Mouse (Mus musculus): ENCODE results near the gene Wwtr1. TPM values are rescaled to one million over a fixed set of nuclear protein-coding genes. Genes with fewer than 3 reads are reported as not detected.

Wwtr1 gene
- polyA plus RNA-seq, 1 experiment from 2014 or later = 11.9 TPM

GRCm38 (mm10) chr3:57501596-57502220 lies 74.0 kb downstream of the Wwtr1 start:
- WGBS = 76% methylated on average over 10 of the region's 10 CpGs

DNA sequence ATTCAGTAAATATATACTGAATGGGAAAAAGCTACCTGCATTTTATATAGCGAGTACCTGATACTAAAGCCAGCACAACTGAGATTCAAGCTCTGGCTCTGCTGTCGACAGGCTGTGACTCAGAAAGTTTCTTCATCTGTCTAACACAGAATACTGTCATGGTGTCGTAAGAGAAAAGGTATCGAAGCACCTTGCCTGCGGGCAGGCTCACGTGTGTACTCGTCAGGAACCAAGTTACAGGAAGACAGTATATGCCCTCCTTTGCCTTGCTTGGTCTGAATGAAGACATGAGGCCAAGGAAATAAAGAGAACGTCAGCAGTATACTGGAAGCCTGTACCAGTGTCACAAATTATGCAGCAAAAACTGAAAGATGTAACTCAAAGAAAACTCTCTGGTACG lies 74.9 kb downstream of the Wwtr1 start:
- no peaks in the 10 kb centered on the region for H3K9me3 ChIP-seq
- H3K27ac ChIP-seq (replicated peaks) = no peak overlapping the region
- H3K4me3 ChIP-seq = no peak overlapping the region
- no peaks in the 10 kb centered on the region for H3K27me3 ChIP-seq (replicated peaks; ENCODE audit: low read depth, poor library complexity, severe bottlenecking)
- WGBS = 94% methylated on average over 9 of the region's 9 CpGs
- peaks cover 18% of the 10 kb centered on the region for H3K4me1 ChIP-seq
- DNase-seq (ENCODE audit: low spot score) = no peak
- H3K36me3 ChIP-seq (replicated peaks) = peaks cover 9% of the 10 kb centered on the region; the same call in 1 of the 2 replicates

More at GRCm38 (mm10) chr3:57501596-57502220, 74.0 kb downstream of the Wwtr1 start:
- Histone ChIP-seq H3K9me3 (no peaks in the 10 kb centered on the region), H3K4me3 (no peak overlapping the region), H3K36me3 (replicated peaks) (peaks cover 9% of the 10 kb centered on the region; the same call in 1 of the 2 replicates), H3K27me3 (replicated peaks; ENCODE audit: low read depth, poor library complexity, severe bottlenecking) (no peaks in the 10 kb centered on the region), H3K27ac (replicated peaks) (peak overlapping the region; percentile 40; the same call in 1 of the 2 replicates), H3K4me1 (peaks cover 17% of the 10 kb centered on the region)
- DNase-seq (ENCODE audit: low spot score) = no peak

DNA sequence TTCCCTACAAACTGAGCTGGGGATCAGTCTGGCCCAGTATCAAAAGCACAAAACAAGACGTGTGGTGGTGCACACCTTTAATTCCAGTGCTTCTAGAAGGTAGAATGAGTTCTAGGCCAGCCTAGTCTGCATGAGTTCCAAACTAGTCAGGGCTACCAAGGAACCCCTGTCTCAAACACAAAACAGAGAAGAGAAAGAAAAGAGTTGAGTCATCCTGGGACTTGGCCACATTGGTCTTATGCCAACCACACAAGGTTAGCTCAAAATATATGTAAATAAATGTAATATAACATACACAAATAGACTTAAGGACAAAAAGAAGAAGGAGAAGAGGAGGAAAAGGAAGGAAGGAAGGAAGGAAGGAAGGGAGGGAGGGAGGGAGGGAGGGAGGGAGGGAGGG lies 77.9 kb downstream of the Wwtr1 start:
- WGBS = 73% methylated on average over 1 of the region's 1 CpGs
- DNase-seq (ENCODE audit: low spot score) = no peak
- Histone ChIP-seq H3K4me3 (no peak overlapping the region), H3K36me3 (replicated peaks) (peaks cover 9% of the 10 kb centered on the region; the same call in 1 of the 2 replicates), H3K4me1 (peaks cover 13% of the 10 kb centered on the region), H3K27ac (replicated peaks) (no peak overlapping the region), H3K9me3 (no peaks in the 10 kb centered on the region), H3K27me3 (replicated peaks; ENCODE audit: low read depth, poor library complexity, severe bottlenecking) (no peaks in the 10 kb centered on the region)

GRCm38 (mm10) chr3:57496428-57496827 lies 79.3 kb downstream of the Wwtr1 start:
- H3K4me1 ChIP-seq = peaks cover 6% of the 10 kb centered on the region
- H3K9me3 ChIP-seq = no peaks in the 10 kb centered on the region
- H3K4me3 ChIP-seq = no peak overlapping the region
- no peak overlapping the region for H3K27ac ChIP-seq (replicated peaks)
- peaks cover 9% of the 10 kb centered on the region; the same call in 1 of the 2 replicates for H3K36me3 ChIP-seq (replicated peaks)
- no peaks in the 10 kb centered on the region for H3K27me3 ChIP-seq (replicated peaks; ENCODE audit: low read depth, poor library complexity, severe bottlenecking)
- no peak for DNase-seq (ENCODE audit: low spot score)
- WGBS = 80% methylated on average over 2 of the region's 2 CpGs

DNA sequence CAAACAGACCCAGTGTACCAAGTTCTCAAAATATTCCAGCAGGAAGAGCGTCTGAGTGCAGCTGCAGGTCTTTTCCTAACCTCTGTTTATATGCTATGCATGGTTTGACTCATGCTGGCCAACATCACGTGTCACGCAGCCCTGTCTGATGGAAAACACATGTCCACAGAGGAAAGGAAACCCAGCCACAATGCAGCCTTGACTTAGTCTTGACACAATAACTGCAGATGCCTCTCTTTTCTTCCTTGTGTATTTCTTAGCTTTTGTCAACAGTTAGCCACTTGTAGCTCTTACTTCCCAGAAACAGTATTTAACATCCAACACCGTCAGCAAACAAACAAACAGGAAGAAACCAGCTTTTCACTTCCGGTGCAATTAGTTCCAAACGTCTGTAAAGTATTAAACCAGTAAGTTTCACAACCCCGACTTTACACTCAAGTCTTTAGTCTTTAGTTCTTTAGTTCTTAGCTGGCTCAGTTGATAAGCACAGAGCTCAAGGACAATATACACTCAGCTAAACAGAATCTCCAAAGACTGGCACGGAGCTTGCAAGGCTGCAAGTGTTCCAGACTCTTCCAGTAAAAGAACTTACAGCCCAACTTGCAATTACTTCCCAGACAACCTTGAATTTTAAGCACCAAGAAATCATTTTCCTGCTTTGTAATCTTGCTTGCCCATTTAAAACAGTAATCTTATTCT lies 88.1 kb downstream of the Wwtr1 start:
- Histone ChIP-seq H3K9me3 (no peaks in the 10 kb centered on the region), H3K27me3 (replicated peaks; ENCODE audit: low read depth, poor library complexity, severe bottlenecking) (no peaks in the 10 kb centered on the region), H3K27ac (replicated peaks) (peak overlapping the region; percentile 82), H3K4me1 (peaks cover 32% of the 10 kb centered on the region), H3K36me3 (replicated peaks) (no peaks in the 10 kb centered on the region), H3K4me3 (no peak overlapping the region)
- 41% methylated on average over 8 of the region's 8 CpGs for WGBS
- peak; percentile 77 for DNase-seq (ENCODE audit: low spot score)

- 75% methylated on average over 4 of the region's 4 CpGs for WGBS
- Histone ChIP-seq H3K9me3 (no peaks in the 10 kb centered on the region), H3K4me1 (peaks cover 32% of the 10 kb centered on the region), H3K27me3 (replicated peaks; ENCODE audit: low read depth, poor library complexity, severe bottlenecking) (no peaks in the 10 kb centered on the region), H3K36me3 (replicated peaks) (no peaks in the 10 kb centered on the region), H3K4me3 (no peak overlapping the region), H3K27ac (replicated peaks) (no peak overlapping the region)
- DNase-seq (ENCODE audit: low spot score) = no peak
Measured at GRCm38 (mm10) chr3:57486068-57486467, 89.6 kb downstream of the Wwtr1 start.

- Histone ChIP-seq H3K27ac (replicated peaks) (no peak overlapping the region), H3K4me3 (no peak overlapping the region), H3K4me1 (peaks cover 10% of the 10 kb centered on the region), H3K36me3 (replicated peaks) (peaks cover 4% of the 10 kb centered on the region; the same call in 1 of the 2 replicates), H3K27me3 (replicated peaks; ENCODE audit: low read depth, poor library complexity, severe bottlenecking) (no peaks in the 10 kb centered on the region), H3K9me3 (no peaks in the 10 kb centered on the region)
- DNase-seq (ENCODE audit: low spot score) = no peak
- 93% methylated on average over 5 of the region's 5 CpGs for WGBS
Measured at GRCm38 (mm10) chr3:57481981-57482380, 93.7 kb downstream of the Wwtr1 start.

- Histone ChIP-seq H3K36me3 (replicated peaks) (peaks cover 12% of the 10 kb centered on the region), H3K9me3 (no peaks in the 10 kb centered on the region), H3K4me1 (no peaks in the 10 kb centered on the region), H3K27ac (replicated peaks) (no peak overlapping the region), H3K4me3 (no peak overlapping the region), H3K27me3 (replicated peaks; ENCODE audit: low read depth, poor library complexity, severe bottlenecking) (no peaks in the 10 kb centered on the region)
- DNase-seq (ENCODE audit: low spot score) = no peak
- WGBS = 81% methylated on average over 4 of the region's 4 CpGs
Measured at GRCm38 (mm10) chr3:57480640-57481039, 95.1 kb downstream of the Wwtr1 start.

DNA sequence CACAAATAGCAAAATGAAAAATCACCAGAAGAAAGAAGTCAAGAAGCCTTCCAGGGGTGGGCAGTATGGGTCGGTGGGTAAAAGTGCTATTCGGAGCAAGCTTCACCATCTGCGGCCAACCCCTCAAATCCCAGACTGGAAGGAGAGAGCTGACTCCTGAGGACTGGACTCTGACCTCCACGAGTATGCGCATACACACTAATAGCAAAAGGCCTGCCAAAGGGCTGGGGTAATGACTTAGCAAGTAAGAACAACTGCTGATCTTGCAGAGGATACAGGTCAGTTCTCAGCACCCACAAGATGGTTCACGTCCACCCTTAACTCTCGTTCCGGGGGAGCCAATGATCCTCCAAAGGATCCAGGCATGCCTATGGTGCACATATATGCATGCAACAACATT lies 101.3 kb downstream of the Wwtr1 start:
- H3K4me1 ChIP-seq = peaks cover 36% of the 10 kb centered on the region
- H3K27ac ChIP-seq (replicated peaks) = no peak overlapping the region
- no peaks in the 10 kb centered on the region for H3K27me3 ChIP-seq (replicated peaks; ENCODE audit: low read depth, poor library complexity, severe bottlenecking)
- peaks cover 12% of the 10 kb centered on the region for H3K36me3 ChIP-seq (replicated peaks)
- no peak for DNase-seq (ENCODE audit: low spot score)
- H3K4me3 ChIP-seq = no peak overlapping the region
- no peaks in the 10 kb centered on the region for H3K9me3 ChIP-seq
- WGBS = 92% methylated on average over 8 of the region's 8 CpGs

DNA sequence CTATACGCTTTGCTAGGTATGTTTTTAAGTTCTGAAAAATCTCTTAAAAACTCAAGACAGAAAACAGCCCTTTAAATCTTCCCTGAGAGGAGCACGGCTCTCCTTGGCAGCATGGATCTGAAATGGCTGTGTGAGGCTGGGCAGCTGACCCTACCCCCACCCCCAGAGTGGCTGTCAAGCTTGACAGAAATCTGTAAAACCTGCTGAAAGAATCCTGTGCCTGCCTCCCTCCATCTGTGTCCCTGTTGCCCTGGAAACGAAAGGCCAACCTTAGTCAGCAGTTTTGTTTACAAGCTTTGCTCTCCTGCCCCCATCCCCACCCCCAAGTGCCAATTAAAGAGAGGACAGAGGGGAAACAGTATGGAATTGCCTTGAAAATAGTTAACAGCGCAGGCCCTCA lies 103.3 kb downstream of the Wwtr1 start:
- Histone ChIP-seq H3K27me3 (replicated peaks; ENCODE audit: low read depth, poor library complexity, severe bottlenecking) (no peaks in the 10 kb centered on the region), H3K9me3 (no peaks in the 10 kb centered on the region), H3K4me3 (no peak overlapping the region), H3K36me3 (replicated peaks) (peaks cover 12% of the 10 kb centered on the region), H3K27ac (replicated peaks) (peak overlapping the region; percentile 67), H3K4me1 (peaks cover 41% of the 10 kb centered on the region)
- peak; percentile 77 for DNase-seq (ENCODE audit: low spot score)
- WGBS = 43% methylated on average over 4 of the region's 4 CpGs

DNA sequence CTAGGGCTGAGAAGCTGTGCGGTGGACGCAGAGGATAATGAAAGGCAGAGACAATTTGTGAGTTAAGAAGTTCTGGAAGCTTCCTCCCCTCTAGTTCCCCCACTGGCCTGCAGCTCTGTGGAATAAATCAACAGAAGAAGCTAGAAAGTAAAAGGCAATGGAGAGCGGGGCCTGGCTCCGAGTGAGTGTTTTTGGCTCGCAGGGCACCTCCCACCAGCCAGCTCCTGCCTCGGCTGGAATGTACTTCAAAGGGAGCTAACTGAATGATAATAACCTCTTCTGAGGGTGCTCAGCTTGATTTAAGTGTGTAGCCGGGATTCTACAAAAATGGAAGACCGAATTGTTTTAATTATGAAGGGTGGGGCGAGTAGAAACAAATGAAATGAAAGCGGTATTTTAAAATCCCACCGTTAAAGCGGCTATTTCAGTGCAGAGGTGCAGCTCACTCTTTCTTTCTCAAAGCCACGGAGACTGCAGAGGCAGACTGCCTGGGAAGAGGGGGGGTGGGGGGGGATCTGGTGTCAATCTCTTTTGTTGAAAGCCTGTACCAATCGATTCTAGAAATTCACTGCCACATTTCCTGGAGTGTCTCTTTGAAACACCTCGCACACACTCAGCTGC lies 104.6 kb downstream of the Wwtr1 start:
- Histone ChIP-seq H3K4me1 (peaks cover 41% of the 10 kb centered on the region), H3K9me3 (no peaks in the 10 kb centered on the region), H3K27me3 (replicated peaks; ENCODE audit: low read depth, poor library complexity, severe bottlenecking) (no peaks in the 10 kb centered on the region), H3K36me3 (replicated peaks) (0 out of 2 replicates have a peak, but pooled peaks cover under 1% of the 10 kb centered on the region), H3K27ac (replicated peaks) (peak overlapping the region; percentile 82), H3K4me3 (peak overlapping the region; percentile 40)
- peak; percentile 71 for DNase-seq (ENCODE audit: low spot score)
- WGBS = 4% methylated on average over 15 of the region's 15 CpGs

DNA sequence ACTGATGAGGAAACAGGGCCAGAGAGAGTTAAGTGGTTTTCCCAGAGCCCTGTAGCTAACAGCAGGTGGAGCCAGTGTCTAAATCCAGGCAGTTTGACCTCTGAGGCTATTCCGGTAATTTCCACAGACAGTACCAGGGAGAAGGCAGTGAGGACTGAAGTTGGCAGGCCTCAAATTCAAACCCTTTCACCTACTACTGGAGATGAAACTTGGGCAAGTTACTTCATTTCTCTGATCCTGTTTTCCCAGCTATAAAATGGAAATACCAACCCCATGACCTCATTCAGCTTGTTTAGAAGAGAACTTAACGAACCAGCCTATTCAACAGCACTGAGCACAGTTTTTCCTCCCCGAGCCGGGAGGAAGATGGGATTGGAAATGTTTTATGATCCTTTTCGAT lies 105.4 kb downstream of the Wwtr1 start:
- peak; percentile 50 for DNase-seq (ENCODE audit: low spot score)
- 37% methylated on average over 5 of the region's 5 CpGs for WGBS
- H3K36me3 ChIP-seq (replicated peaks) = no peaks in the 10 kb centered on the region
- no peak overlapping the region for H3K4me3 ChIP-seq
- peaks cover 41% of the 10 kb centered on the region for H3K4me1 ChIP-seq
- H3K27me3 ChIP-seq (replicated peaks; ENCODE audit: low read depth, poor library complexity, severe bottlenecking) = no peaks in the 10 kb centered on the region
- no peaks in the 10 kb centered on the region for H3K9me3 ChIP-seq
- peak overlapping the region; percentile 82 for H3K27ac ChIP-seq (replicated peaks)
